Mouse (Mus musculus): ENCODE data around the gene Prss40. TPM values are rescaled to one million over a fixed set of nuclear protein-coding genes. Genes with fewer than 3 reads are reported as not detected.

Gene Prss40
- polyA plus RNA-seq (2021; fragmentation: Nextera tagmentation): not detected in 2 replicates
- long read RNA-seq, experiment 1: 0 reads
- long read RNA-seq, experiment 2: 0 reads

DNA sequence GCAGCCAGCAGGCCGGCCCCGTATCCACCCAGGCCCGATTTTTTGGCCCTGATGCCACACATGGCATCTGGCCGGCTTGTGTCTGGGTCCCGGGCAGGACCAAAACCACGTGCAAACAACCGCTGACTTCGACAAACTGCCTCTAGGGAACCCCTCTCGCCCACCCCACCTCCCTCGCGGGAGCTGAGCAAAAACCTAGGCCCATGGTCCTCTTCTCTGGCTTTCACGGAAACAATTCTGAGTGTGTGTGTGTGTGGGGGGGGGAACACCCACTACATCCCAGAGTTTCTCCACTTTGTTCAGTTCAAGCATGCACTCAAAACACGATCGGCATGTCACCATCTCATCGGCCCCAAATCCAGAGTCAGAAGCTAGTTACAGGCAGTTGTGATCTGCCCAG lies at the start of gene Prss40:
TSS of gene Prss40 (minus strand) at position 101 of the 400 bp plus-strand sequence.

DNA sequence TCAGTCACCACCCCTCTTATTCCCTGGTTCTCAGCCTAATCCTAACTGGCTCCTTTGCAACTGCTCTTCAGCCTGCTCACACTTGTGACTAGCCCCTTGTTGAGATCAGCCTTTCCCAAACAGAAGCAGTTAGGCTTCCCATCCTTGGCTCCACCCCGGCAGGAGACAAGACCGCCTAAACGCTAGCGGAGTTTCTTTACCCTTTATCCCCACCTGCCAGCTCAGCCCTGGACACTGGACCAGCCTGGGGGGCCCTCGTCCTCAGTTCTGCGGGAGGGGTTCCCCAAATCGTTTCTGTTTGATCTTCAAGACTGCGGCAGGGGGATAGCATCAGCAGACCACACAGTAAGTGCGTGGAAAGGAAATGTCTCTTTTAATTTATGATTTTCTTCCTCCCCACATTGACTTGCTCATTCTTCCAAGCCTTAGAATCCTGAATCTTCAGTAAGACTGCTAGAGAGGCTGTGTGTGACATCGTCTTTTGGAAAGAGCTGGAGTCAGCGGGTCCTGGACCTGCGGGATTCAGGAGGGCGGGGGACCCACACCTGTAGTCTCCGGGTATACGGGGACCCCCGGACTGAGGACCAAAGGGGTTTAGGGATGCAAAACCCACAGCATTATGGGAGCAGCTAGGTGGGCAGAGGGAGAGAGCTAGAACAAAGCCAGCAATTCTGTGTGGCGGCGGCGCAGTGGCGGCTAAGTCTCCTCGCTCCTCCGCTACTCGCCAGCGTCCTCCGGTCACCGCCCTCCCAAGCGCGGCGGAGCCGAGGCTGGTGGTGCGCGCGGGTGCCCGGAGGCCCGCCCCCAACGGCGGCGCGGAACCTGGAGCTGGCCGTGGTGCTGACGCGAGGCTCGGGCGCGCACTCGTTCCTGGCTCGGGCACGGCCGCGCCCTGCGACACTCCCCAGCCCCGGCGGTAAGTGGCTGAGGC lies 18.4 kb upstream of the Prss40 start, which contains the start of gene Amer3:
TSS of gene Amer3 (plus strand) at position 807 of the 931 bp plus-strand sequence.

GRCm38 (mm10) chr1:34535043-34535698 lies 25.6 kb downstream of the Prss40 start, which contains the start of gene Cfc1:
Gene Cfc1, plus strand, starts transcription at chr1:34535648.

Other genes with a start within 250 kb of the Prss40 start
- 26.4 and 28.0 TPM in 2 replicates for gene Ccdc115, start 121.3 kb downstream of the Prss40 start, polyA plus RNA-seq (2021; fragmentation: Nextera tagmentation)
- 30.0 and 30.7 TPM in 2 replicates for gene Imp4, start 121.1 kb downstream of the Prss40 start, polyA plus RNA-seq (2021; fragmentation: Nextera tagmentation)
- gene Ptpn18, start 101.2 kb downstream of the Prss40 start, polyA plus RNA-seq (2021; fragmentation: Nextera tagmentation): 11.8 and 16.9 TPM in 2 replicates
- not detected in 2 replicates for gene Prss39, start 62.5 kb downstream of the Prss40 start, polyA plus RNA-seq (2021; fragmentation: Nextera tagmentation)
- not detected in 2 replicates for gene Cfc1, start 25.3 kb downstream of the Prss40 start, polyA plus RNA-seq (2021; fragmentation: Nextera tagmentation)
- gene Amer3, start 18.7 kb upstream of the Prss40 start, polyA plus RNA-seq (2021; fragmentation: Nextera tagmentation): 4.3 and 4.8 TPM in 2 replicates